Mouse (Mus musculus): ENCODE results near the gene Nol8. TPM values are rescaled to one million over a fixed set of nuclear protein-coding genes. Genes with fewer than 3 reads are reported as not detected.

The Nol8 gene
- 82.0 TPM for polyA plus RNA-seq (2014; fragmentation: Illumina TruSeq; extraction: RNeasy Lipid Tissue Mini Kit (QIAGEN cat#74804); ENCODE audit: low read depth, low replicate concordance)

GRCm38 (mm10) chr13:49652481-49653179 is at the start of gene Nol8, which contains the start of gene Cenpp:
Gene Nol8, plus strand, starts transcription at chr13:49653078.
Gene Cenpp, minus strand, starts transcription at chr13:49652785.

GRCm38 (mm10) chr13:49607714-49608113 is 45.2 kb upstream of the Nol8 start, which contains the start of gene Ogn:
Gene Ogn, plus strand, starts transcription at chr13:49608046.

GRCm38 (mm10) chr13:49681351-49682232 is 28.7 kb downstream of the Nol8 start, which contains the start of gene Iars:
Gene Iars, plus strand, starts transcription at chr13:49682100.

Other genes starting within 250 kb of the Nol8 start
- 28.3 TPM for gene Ippk, start 231.8 kb upstream of the Nol8 start, polyA plus RNA-seq (2014; fragmentation: Illumina TruSeq; extraction: RNeasy Lipid Tissue Mini Kit (QIAGEN cat#74804); ENCODE audit: low read depth, low replicate concordance)
- gene Tes3-ps, start 159.8 kb upstream of the Nol8 start, polyA plus RNA-seq (2014; fragmentation: Illumina TruSeq; extraction: RNeasy Lipid Tissue Mini Kit (QIAGEN cat#74804); ENCODE audit: low read depth, low replicate concordance) = 0.93 TPM
- 35.6 TPM for gene Ecm2, start 148.3 kb upstream of the Nol8 start, polyA plus RNA-seq (2014; fragmentation: Illumina TruSeq; extraction: RNeasy Lipid Tissue Mini Kit (QIAGEN cat#74804); ENCODE audit: low read depth, low replicate concordance)
- gene Aspn, start 108.6 kb upstream of the Nol8 start, polyA plus RNA-seq (2014; fragmentation: Illumina TruSeq; extraction: RNeasy Lipid Tissue Mini Kit (QIAGEN cat#74804); ENCODE audit: low read depth, low replicate concordance) = 43.0 TPM
- 81.9 TPM for gene Omd, start 70.6 kb upstream of the Nol8 start, polyA plus RNA-seq (2014; fragmentation: Illumina TruSeq; extraction: RNeasy Lipid Tissue Mini Kit (QIAGEN cat#74804); ENCODE audit: low read depth, low replicate concordance)
- 599 TPM for gene Ogn, start 45.0 kb upstream of the Nol8 start, polyA plus RNA-seq (2014; fragmentation: Illumina TruSeq; extraction: RNeasy Lipid Tissue Mini Kit (QIAGEN cat#74804); ENCODE audit: low read depth, low replicate concordance)
- gene Cenpp, start 293 bp upstream of the Nol8 start, polyA plus RNA-seq (2014; fragmentation: Illumina TruSeq; extraction: RNeasy Lipid Tissue Mini Kit (QIAGEN cat#74804); ENCODE audit: low read depth, low replicate concordance) = 9.1 TPM
- gene Iars, start 29.0 kb downstream of the Nol8 start, polyA plus RNA-seq (2014; fragmentation: Illumina TruSeq; extraction: RNeasy Lipid Tissue Mini Kit (QIAGEN cat#74804); ENCODE audit: low read depth, low replicate concordance) = 60.4 TPM
- gene Gm30302, start 145.9 kb downstream of the Nol8 start, polyA plus RNA-seq (2014; fragmentation: Illumina TruSeq; extraction: RNeasy Lipid Tissue Mini Kit (QIAGEN cat#74804); ENCODE audit: low read depth, low replicate concordance) = not detected